Mouse (Mus musculus): ENCODE results near the gene Marveld1.
A peak's percentile ranks its signal among the peaks of the same experiment; 100 is the strongest.

The Marveld1 gene

GRCm38 (mm10) chr19:42147170-42147768, at the start of gene Marveld1:
Marveld1 (plus strand) TSS chr19:42147400.
- DNase-seq (ENCODE audit: low spot score) = no peak

- DNase-seq (ENCODE audit: low spot score) = no peak
These were observed 47.8 kb upstream of the Marveld1 start for GRCm38 (mm10) chr19:42099406-42099805.

GRCm38 (mm10) chr19:42104681-42105080, 42.5 kb upstream of the Marveld1 start:
- no peak for DNase-seq (ENCODE audit: low spot score)

GRCm38 (mm10) chr19:42115783-42116335, 31.3 kb upstream of the Marveld1 start:
- DNase-seq (ENCODE audit: low spot score) = no peak

GRCm38 (mm10) chr19:42118142-42118541, 29.1 kb upstream of the Marveld1 start:
- no peak for DNase-seq (ENCODE audit: low spot score)

- no peak for DNase-seq (ENCODE audit: low spot score)
These were observed 28.6 kb upstream of the Marveld1 start for GRCm38 (mm10) chr19:42118596-42118995.

GRCm38 (mm10) chr19:42120451-42120850, 26.7 kb upstream of the Marveld1 start:
- DNase-seq (ENCODE audit: low spot score) = no peak

- DNase-seq (ENCODE audit: low spot score) = no peak
These were observed 22.5 kb upstream of the Marveld1 start for GRCm38 (mm10) chr19:42124684-42125083.

- DNase-seq (ENCODE audit: low spot score) = no peak
These were observed 21.5 kb upstream of the Marveld1 start for GRCm38 (mm10) chr19:42125501-42126218.

GRCm38 (mm10) chr19:42126219-42126605, 21.0 kb upstream of the Marveld1 start:
- DNase-seq (ENCODE audit: low spot score) = no peak

GRCm38 (mm10) chr19:42127024-42127423, 20.2 kb upstream of the Marveld1 start:
- no peak for DNase-seq (ENCODE audit: low spot score)

GRCm38 (mm10) chr19:42128052-42128740, 19.0 kb upstream of the Marveld1 start:
- no peak for DNase-seq (ENCODE audit: low spot score)

- peak; percentile 93 for DNase-seq (ENCODE audit: low spot score)
These were observed 18.3 kb upstream of the Marveld1 start, which contains the start of gene Avpi1 for GRCm38 (mm10) chr19:42128787-42129508. Avpi1 (minus strand) TSS chr19:42129059.

GRCm38 (mm10) chr19:42129509-42130293, 17.5 kb upstream of the Marveld1 start:
- DNase-seq (ENCODE audit: low spot score) = no peak

- no peak for DNase-seq (ENCODE audit: low spot score)
These were observed 16.9 kb upstream of the Marveld1 start for GRCm38 (mm10) chr19:42130294-42130606.

GRCm38 (mm10) chr19:42131101-42131500, 16.1 kb upstream of the Marveld1 start:
- no peak for DNase-seq (ENCODE audit: low spot score)

GRCm38 (mm10) chr19:42135070-42135469, 12.1 kb upstream of the Marveld1 start:
- DNase-seq (ENCODE audit: low spot score) = no peak

GRCm38 (mm10) chr19:42136126-42136525, 11.1 kb upstream of the Marveld1 start:
- DNase-seq (ENCODE audit: low spot score) = no peak

GRCm38 (mm10) chr19:42137167-42137672, 10.0 kb upstream of the Marveld1 start:
- no peak for DNase-seq (ENCODE audit: low spot score)

GRCm38 (mm10) chr19:42138517-42139285, 8.5 kb upstream of the Marveld1 start:
- DNase-seq (ENCODE audit: low spot score) = no peak

Data from layer of hippocampus, adult 9-10 months (tissue).